Mouse (Mus musculus): ENCODE results near the gene Neurod2.

DNA sequence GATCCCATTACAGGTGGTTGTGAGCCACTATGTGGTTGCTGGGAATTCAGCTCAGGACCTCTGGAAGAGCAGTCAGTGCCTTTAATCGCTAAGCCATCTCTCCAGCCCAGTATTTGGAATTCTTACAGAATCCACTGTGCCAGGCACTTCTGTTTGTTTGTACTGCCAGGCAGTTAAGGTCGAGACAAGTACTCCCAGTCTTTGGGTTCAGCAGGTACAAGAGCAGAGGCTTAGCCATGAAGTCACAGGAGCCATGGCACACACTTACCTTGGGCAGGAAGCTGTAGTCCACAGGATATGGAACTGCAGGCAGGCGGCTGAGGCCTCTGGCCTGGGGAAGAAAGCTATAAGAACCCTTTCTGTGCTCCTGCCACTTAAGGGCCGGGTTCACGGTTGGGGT lies 34.4 kb upstream of the Neurod2 start:
- TF ChIP-seq POLR2A (IDR thresholded peaks at IDR 0.05; ENCODE audit: control insufficient read depth, low read depth, low read length) (no peak), CTCF (IDR thresholded peaks at IDR 0.05; ENCODE audit: control insufficient read depth, insufficient read depth, insufficient replicate concordance, low read depth, low read length) (no peak)
